Mouse (Mus musculus) lung, postnatal 0 days (tissue): ENCODE measurements around the gene Vill. TPM values are rescaled to one million over a fixed set of nuclear protein-coding genes. Genes with fewer than 3 reads are reported as not detected.
A peak's percentile ranks its signal among the peaks of the same experiment; 100 is the strongest.

ENCODE experiments used
- ATAC-seq: fragments of 200-750 bp; cut with Nextera tagmentation; 2 replicates; pipeline ENCODE4 v1.8.0; 2017; ENCODE audit warnings: moderate library complexity
- DNase-seq: peaks from one replicate; pipeline ENCODE4 v3.0.0-alpha.2; 2016; ENCODE audit warnings: low spot score
- H3K27ac ChIP-seq: fragments of 300-500 bp; sonication (generic); 2 replicates; pipeline ENCODE4 v1.5.1; 2014; ENCODE audit warnings: antibody characterized with exemption, mild to moderate bottlenecking, low read length, mixed read lengths
- H3K27me3 ChIP-seq: fragments of 300-500 bp; sonication (generic); replicated peaks from 2 replicates; pipeline ENCODE4 v1.6.1; 2014; ENCODE audit warnings: low read length, mixed read lengths; ENCODE audit not compliant: insufficient read depth
- H3K36me3 ChIP-seq: fragments of 300-500 bp; sonication (generic); 2 replicates; pipeline ENCODE4 v1.6.1; 2014; ENCODE audit warnings: low read length, mixed read lengths; ENCODE audit not compliant: insufficient read depth
- H3K4me1 ChIP-seq: fragments of 300-500 bp; sonication (generic); 2 replicates; pipeline ENCODE4 v1.6.1; 2014; ENCODE audit warnings: antibody characterized with exemption, low read depth, low read length, mixed read lengths; ENCODE audit not compliant: insufficient read depth
- H3K4me2 ChIP-seq: fragments of 300-500 bp; sonication (generic); replicated peaks from 2 replicates; pipeline ENCODE4 v1.6.1; 2014; ENCODE audit warnings: low read depth, mild to moderate bottlenecking, low read length, moderate library complexity, mixed read lengths
- H3K4me3 ChIP-seq: fragments of 300-500 bp; sonication (generic); 2 replicates; pipeline ENCODE4 v1.5.1; 2014; ENCODE audit warnings: low read depth, low read length
- H3K9ac ChIP-seq: fragments of 300-500 bp; sonication (generic); replicated peaks from 2 replicates; pipeline ENCODE4 v1.6.1; 2014; ENCODE audit warnings: low read depth, mild to moderate bottlenecking
- H3K9me3 ChIP-seq: fragments of 300-500 bp; sonication (generic); 2 replicates; pipeline ENCODE4 v1.6.1; 2016; ENCODE audit warnings: low read length, mixed read lengths
- CTCF ChIP-seq: IDR thresholded peaks from 2 replicates; pipeline ENCODE4 v1.5.1; 2016; ENCODE audit warnings: antibody characterized with exemption, mild to moderate bottlenecking
- EP300 ChIP-seq: IDR thresholded peaks from 2 replicates; pipeline ENCODE4 v1.6.1; 2016; ENCODE audit warnings: antibody characterized with exemption, mild to moderate bottlenecking, control low read depth
- WGBS: fragments of 180-500 bp; shearing (Covaris S2); extraction: QIAGEN DNeasy Blood & Tissue Kit; methylation state at CpG from one replicate; pipeline ENCODE4 v1.1.7; 2014; 5-methylcytosine and 5-hydroxymethylcytosine counted together
- polyA plus RNA-seq: library from polyadenylated mRNA; unstranded; fragments of >200 nt; fragmentation: Nextera tagmentation; extraction: Ambion mirVana; gene quantifications from 2 replicates; pipeline ENCODE4 v1.2.1, GENCODE M21; 2015

The Vill gene
- polyA plus RNA-seq, 1 experiment from 2014 or later = 16.6 TPM

GRCm38 (mm10) chr9:119027337-119027736 lies 25.2 kb upstream of the Vill start:
- no peak overlapping the region for H3K27ac ChIP-seq

DNA sequence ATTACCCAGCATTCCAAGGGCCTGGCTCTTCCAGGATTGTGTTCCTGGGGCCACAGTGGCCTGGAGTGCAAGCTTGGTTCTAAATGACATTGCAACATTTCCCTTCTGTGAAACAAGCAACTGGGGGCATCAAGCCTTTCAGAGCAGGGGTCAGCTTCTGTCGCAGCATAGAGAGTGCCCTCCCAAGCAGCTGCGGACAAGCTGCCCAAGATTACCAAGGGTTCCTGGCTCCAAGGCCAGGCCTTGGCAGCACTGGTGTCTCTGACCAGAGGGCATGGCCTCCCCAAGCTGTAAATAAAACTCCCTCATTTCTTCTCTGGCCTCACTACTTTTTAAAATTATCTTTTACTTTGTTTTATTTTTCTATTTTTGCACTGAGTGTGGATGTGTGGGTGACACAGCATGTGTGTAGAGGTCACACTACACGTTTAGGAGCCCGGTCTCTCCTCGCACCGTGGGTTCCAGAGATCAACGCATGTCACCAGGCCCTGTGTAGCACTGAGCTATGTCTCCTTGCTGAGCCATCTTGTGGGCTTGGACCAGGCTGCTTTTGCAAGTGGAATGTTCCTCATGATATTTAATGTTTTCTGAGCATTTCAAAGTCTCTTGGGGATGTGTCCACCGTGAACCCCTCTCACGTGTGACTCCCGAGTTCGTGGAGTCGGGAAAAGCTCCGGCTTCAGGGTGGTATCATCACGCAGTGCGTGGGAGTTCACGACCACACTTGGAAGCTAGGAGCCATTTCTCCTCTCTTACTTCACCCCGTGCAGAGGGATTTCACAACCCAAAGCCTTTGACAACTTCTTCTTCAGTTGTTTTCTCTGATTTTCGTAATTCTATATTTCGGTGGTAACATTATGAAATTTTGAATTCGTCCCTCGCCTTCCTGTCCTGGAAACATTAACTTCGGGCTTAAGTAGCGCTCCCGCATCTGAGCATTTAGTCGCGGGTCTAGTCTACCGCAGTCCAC lies 24.1 kb upstream of the Vill start:
- 86% methylated on average over 27 of the region's 27 CpGs for WGBS

More at GRCm38 (mm10) chr9:119027337-119027736, 25.2 kb upstream of the Vill start:
- no peak overlapping the region for H3K9ac ChIP-seq
- H3K9me3 ChIP-seq = no peaks in the 10 kb centered on the region
- H3K4me3 ChIP-seq = no peak overlapping the region
- DNase-seq (no peak), ATAC-seq (no peak)
- peaks cover 19% of the 10 kb centered on the region; the same call in 1 of the 2 replicates for H3K36me3 ChIP-seq
- 88% methylated on average over 7 of the region's 7 CpGs for WGBS
- H3K27me3 ChIP-seq = no peaks in the 10 kb centered on the region
- TF ChIP-seq EP300 = no peak
- no peak for TF ChIP-seq CTCF
- H3K4me1 ChIP-seq = no peaks in the 10 kb centered on the region; the same call in 1 of the 2 replicates
- H3K4me2 ChIP-seq = no peak overlapping the region

DNA sequence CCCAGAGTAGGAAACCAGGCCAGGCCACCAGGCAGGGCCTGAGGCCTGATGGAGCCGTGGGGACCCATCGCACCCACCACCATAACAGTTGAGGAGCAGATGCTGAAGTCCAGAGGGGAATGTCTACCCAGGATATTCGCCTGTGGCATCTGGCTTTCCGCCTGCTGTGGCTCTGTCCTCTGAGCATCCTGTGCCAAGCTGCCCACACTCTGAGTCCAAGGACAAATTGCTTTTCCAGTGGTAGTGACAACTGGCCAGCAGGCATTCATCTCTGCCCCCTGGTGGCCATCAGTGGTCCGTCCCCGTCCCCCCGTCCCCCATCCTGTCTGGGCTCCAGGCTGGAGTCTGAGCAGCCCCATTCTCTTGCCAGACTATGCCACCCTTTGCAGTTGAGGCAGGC lies 23.0 kb upstream of the Vill start:
- no peak overlapping the region for H3K9ac ChIP-seq
- no peaks in the 10 kb centered on the region; the same call in 1 of the 2 replicates for H3K4me1 ChIP-seq
- H3K4me2 ChIP-seq = no peak overlapping the region
- no peaks in the 10 kb centered on the region for H3K9me3 ChIP-seq
- DNase-seq (peak; percentile 71), ATAC-seq (peak; percentile 67)
- peaks cover 19% of the 10 kb centered on the region; the same call in 1 of the 2 replicates for H3K36me3 ChIP-seq
- no peaks in the 10 kb centered on the region for H3K27me3 ChIP-seq
- TF ChIP-seq CTCF (peak; percentile 93), EP300 (no peak)
- H3K27ac ChIP-seq = no peak overlapping the region
- 43% methylated on average over 7 of the region's 7 CpGs for WGBS
- H3K4me3 ChIP-seq = no peak overlapping the region

More for the DNA sequence above, 24.1 kb upstream of the Vill start:
- Histone ChIP-seq H3K4me1 (no peaks in the 10 kb centered on the region; the same call in 1 of the 2 replicates), H3K27ac (0 out of 2 replicates have a peak overlapping the region, but pooled peaks have one; percentile 9), H3K4me3 (no peak overlapping the region), H3K4me2 (no peak overlapping the region), H3K27me3 (no peaks in the 10 kb centered on the region), H3K9ac (no peak overlapping the region), H3K36me3 (peaks cover 19% of the 10 kb centered on the region; the same call in 1 of the 2 replicates), H3K9me3 (no peaks in the 10 kb centered on the region)
- TF ChIP-seq CTCF (0 out of 2 replicates have a peak, but pooled peaks have one; percentile 2), EP300 (no peak)
- DNase-seq (peak; percentile 41), ATAC-seq (no peak)

DNA sequence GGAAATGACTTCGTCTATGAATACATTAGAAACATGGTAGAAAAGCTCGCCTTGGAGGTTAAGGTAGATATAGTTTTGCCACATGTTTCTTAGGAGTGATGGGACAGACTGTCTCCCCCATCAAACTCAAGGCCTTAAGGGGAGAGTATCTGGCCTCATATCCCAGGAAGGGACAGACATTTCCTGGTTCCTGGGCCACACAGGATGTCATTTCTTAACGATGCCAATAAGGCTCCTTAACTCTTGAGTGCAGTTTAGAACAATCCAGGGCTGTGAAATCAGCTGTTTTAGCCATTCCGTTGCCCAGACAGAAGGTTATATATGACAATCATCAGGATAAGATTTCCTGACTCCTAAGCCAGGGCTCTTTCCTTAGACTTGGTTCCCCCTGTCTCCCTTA lies 21.5 kb upstream of the Vill start:
- whole genome bisulfite sequencing = 74% methylated on average over 4 of the region's 4 CpGs
- no peak overlapping the region for H3K4me2 ChIP-seq
- peaks cover 19% of the 10 kb centered on the region; the same call in 1 of the 2 replicates for H3K36me3 ChIP-seq
- no peaks in the 10 kb centered on the region for H3K9me3 ChIP-seq
- H3K27ac ChIP-seq = no peak overlapping the region
- DNase-seq = no peak
- H3K9ac ChIP-seq = no peak overlapping the region
- H3K4me3 ChIP-seq = no peak overlapping the region
- ATAC-seq = no peak
- no peaks in the 10 kb centered on the region for H3K4me1 ChIP-seq
- no peaks in the 10 kb centered on the region for H3K27me3 ChIP-seq
- TF ChIP-seq CTCF (no peak), EP300 (no peak)

- peaks cover 16% of the 10 kb centered on the region; the same call in 1 of the 2 replicates for H3K36me3 ChIP-seq
- H3K4me2 ChIP-seq = no peak overlapping the region
- TF ChIP-seq EP300 (no peak), CTCF (no peak)
- H3K9me3 ChIP-seq = no peaks in the 10 kb centered on the region
- no peak overlapping the region for H3K4me3 ChIP-seq
- H3K4me1 ChIP-seq = no peaks in the 10 kb centered on the region
- WGBS = 70% methylated on average over 14 of the region's 14 CpGs
- DNase-seq (peak; percentile 31), ATAC-seq (peak; percentile 37; the same call in 1 of the 2 replicates)
- no peak overlapping the region for H3K27ac ChIP-seq
- H3K27me3 ChIP-seq = no peaks in the 10 kb centered on the region
- H3K9ac ChIP-seq = no peak overlapping the region
Measured at GRCm38 (mm10) chr9:119031772-119032171, 20.8 kb upstream of the Vill start.

GRCm38 (mm10) chr9:119032538-119032937 lies 20.0 kb upstream of the Vill start:
- Histone ChIP-seq H3K9me3 (no peaks in the 10 kb centered on the region), H3K4me2 (no peak overlapping the region), H3K27me3 (no peaks in the 10 kb centered on the region), H3K27ac (peak overlapping the region; percentile 20; the same call in 1 of the 2 replicates), H3K9ac (no peak overlapping the region), H3K4me3 (no peak overlapping the region), H3K4me1 (no peaks in the 10 kb centered on the region), H3K36me3 (peaks cover 9% of the 10 kb centered on the region; the same call in 1 of the 2 replicates)
- WGBS = 77% methylated on average over 9 of the region's 9 CpGs
- ATAC-seq (no peak), DNase-seq (no peak)
- no peak for TF ChIP-seq CTCF
- no peak for TF ChIP-seq EP300
